Mouse (Mus musculus) layer of hippocampus, postnatal 25 days (tissue): ENCODE data around the gene Fam174b. TPM values are rescaled to one million over a fixed set of nuclear protein-coding genes. Genes with fewer than 3 reads are reported as not detected.

Experiments
- DNase-seq, 2 experiments: peaks; one replicate each; pipeline ENCODE4 v3.0.0; 2022; ENCODE audit warnings: mixed read lengths in 2 of 2, low spot score in 1 of 2; ENCODE audit errors: extremely low spot score in 1 of 2
- total RNA-seq, 2 experiments: library from RNA; stranded (reverse); gene quantifications; 2 replicates each; pipeline ENCODE4 v1.2.3; 2021

The Fam174b gene
- 10 to 100 TPM; 29.2 to 29.6 TPM for total RNA-seq

DNA sequence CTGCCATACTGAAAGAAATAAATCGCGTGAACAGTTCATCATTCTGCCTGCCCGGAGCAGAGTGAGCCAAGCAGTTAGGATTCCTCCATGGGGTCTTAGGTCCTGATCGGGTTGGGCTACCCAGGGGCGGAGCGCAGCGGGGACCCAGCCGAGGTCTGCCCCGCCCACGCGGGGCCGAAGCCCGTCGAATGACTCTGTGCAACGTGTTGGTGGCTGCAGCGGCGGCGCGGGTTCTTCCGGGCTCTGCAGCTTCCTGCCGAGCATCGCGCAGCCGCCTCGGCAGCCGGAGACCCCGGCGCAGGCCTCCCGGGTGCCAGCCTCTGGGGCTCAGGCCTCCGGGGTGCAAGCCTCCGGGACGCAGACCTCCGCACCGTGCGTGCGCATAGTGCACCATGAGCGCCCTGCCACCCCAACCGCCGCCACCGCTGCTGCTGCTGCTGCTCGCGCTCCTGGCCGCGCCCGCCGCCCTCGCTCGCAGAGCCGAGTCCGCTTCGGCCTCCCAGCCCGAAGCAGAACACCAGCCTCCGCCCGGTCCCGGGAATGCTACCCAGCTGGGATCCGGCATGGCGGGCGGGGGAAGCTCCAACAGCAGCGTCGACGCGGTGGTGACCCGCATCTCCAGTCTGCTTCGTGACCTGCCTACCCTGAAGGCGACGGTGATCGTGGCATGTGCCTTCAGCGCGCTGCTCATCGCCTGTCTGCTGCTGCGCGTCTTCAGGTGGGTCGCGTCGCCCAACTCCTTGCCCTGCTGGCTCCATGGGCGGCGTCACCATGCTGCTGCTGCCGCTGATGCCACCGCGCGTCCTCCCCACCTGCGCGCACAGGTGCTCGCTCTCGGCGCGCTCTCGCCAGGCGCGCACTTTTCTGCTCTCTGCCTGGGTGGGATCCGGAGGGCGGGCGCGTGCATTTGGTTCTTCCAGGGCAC lies at the start of gene Fam174b:
Gene Fam174b, plus strand, starts transcription at position 192 of the 925 bp plus-strand sequence.
- peak; percentile 42 to 59 for DNase-seq

DNA sequence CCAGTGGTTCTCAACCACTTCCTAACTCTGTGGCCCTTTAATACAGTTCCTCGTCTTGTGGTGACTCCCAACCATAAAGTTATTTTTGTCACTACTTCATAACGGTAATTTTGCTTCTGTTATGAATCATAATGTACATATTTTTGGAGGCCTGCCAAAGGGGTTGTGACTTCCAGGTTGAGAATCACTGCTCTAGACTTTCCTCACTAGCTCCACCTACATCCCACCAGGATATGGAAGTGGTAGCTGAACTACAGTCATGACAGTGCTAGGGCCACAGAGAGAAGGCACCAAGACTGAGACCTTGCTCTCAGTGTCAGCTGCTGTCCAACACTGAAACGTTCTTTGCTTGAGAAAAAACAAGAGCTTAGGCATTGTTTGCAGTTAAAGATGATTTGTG lies 43.0 kb upstream of the Fam174b start:
- no peak for DNase-seq

DNA sequence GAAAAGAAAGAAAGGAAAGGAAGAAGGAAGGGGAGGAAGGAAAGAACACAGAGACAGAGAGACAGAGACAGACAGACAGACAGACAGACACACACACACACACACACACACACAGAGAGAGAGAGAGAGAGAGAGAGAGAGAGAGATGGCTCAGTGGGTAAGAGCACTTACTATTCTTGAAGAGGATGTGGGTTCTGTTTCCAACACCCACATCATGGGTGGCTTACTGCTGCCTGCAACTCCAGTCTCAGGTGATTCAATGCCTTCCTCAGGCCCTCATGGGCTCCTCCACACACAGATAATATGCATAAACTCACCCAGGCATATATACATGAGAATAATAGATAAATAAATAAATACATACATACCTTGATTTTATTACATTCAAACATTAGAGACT lies 35.8 kb upstream of the Fam174b start:
- DNase-seq = no peak

DNA sequence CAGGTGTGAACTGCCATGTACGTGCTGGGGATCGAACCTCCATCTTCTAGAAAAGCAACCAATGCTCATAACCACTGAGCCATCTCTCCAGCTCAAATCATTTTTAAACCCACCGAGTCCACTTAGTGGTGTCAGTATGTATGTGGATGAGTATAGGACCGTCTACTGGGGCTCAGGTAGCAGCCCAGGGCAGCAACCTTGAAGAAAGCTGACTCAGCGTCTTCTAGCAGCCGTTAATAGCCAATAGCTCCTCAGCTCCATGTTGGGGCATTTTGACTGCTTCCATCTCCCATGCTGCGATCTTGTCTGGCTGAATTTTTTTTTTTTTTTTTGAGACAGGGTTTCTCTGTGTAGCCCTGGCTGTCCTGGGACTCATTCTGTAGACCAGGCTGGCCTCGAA lies 26.6 kb upstream of the Fam174b start:
- DNase-seq = no peak

DNA sequence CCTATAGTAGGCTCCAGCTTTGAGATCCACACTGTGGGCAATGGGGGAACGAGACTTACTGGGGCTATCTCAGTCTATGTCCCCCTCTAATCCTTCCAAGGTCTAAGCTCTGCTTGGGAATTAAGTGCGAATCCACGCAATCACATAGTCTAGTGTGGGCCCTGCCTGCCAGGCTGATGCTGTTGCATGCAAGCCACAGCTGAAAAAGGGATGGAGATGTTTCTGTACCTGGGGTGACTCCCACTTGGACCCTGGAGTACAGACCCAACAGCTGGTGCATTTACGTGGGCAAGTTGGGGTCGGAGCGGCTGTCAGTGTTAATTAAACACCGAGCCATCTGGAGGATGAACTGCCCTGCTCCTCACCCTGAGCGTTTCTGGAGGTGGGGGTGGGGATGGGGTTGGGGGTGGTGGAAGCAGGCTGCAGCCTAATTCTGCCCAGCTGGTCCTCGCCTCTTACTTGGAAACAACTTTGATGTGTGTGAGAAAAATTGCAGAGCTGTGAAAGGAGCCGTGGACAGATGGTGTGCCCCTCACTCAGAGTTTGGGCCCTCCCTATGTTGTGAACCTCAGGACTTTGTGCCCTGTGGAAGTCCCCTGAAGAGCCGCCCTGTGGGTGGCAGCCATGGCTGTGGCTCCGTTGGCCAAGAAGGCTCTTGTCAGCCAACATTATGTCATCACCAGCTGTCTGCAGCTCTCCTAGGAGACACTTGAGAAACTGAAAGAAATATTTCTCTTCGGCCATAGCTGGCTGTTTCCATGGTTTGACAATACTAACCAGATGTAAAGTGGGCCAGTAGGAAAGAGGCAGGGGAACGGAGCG lies 24.0 kb upstream of the Fam174b start:
- DNase-seq = no peak

DNA sequence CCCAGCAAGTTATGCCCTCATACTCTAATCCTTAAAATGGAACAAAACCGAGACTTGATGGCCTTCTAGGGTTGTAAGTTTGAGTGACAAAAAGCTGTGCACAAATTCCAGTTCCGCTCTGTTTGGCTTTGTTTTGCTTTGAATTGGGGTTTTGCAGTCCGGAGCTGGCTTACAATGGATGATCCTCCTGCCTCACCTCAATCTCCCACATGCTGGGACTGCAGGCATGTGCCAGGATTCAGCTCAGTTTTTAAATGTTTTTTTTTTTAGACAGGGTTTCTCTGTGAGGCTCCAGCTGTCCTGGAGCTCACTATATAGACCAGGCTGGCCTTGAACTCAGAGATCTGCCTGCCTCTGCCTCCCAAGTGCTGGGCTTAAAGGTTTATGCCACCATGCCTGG lies 23.3 kb upstream of the Fam174b start:
- no peak for DNase-seq

DNA sequence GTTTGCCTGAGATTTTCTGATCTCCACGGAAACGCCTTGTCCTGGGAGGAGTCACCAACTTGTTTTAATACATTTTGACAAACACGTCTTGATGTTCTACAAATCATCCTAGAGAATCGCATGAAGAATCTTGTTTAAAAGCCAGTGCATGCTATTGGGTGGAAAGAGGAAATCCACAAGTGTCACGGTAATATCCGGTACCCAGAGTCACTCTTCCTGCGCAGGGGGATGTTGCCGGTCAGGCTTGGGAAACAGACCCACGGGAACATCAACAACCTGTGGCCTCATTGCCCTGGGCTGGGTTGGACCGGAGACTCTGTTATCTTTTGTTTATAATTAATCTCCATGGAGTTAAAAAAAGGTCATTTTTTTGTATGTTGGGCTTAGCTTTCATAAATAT lies 22.1 kb upstream of the Fam174b start:
- no peak for DNase-seq

DNA sequence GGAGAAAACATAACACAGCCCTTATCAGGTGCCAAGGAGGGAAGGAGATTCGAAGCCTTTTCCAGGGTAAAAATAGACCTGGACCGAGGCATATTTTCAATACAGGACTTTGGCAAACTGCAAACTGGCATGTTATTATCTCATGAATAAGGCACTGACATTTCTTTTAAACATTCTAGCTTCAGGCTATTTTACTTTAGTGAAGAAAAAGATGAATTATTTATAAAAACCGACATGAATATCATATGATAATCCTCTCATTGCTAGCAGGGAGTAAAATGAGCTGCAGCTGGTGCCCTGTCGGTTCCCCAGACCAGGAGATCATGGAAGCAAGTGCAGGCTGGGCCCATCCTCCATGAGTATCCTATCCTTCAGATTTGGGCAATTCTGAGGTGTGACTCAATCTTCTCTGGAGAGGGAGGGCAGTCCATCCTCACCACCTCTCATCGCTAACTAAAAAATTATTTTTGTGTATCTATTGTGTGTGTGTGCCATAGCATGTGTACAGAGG lies 21.6 kb upstream of the Fam174b start:
- DNase-seq = no peak

DNA sequence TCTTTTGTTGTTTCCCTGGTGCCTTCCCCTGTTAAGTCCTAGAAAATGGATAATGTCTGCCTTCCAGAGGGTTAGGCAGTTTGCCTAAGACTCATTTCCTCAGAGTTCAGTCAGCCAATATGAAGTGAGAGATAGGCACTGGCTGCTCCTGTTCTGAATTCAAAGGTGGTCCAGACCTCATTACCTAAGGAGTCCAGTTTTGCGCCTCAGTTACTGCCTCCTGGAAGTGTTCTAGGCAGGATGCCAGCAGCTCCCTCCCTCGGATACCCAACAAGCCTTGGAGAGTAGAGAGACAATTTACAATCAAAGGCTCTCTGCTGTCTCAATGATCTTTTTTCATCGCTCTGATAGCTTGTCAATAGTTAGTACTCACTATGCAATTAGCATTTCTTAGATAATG lies 19.1 kb upstream of the Fam174b start:
- DNase-seq = peak in 1 of 2 experiments; percentile 17

DNA sequence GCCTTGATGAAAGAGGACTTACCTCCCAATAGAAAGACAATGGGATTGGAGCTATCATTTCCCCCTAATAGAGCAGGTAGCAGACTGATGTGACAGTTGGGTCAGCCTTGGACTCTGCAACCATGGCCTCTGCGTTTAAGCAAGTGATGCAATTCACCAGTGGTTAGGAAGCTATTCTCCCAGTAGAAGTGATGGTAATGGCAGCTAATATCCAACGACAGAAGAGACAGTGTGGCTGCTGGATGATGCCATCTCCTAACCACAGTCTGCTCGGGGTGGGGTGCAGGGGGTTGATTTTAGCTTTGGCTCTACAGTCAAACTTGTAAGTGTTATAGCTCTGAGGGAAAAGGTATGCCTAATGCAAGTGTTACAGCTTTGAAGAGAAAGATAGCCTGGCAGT lies 18.3 kb upstream of the Fam174b start:
- no peak for DNase-seq

DNA sequence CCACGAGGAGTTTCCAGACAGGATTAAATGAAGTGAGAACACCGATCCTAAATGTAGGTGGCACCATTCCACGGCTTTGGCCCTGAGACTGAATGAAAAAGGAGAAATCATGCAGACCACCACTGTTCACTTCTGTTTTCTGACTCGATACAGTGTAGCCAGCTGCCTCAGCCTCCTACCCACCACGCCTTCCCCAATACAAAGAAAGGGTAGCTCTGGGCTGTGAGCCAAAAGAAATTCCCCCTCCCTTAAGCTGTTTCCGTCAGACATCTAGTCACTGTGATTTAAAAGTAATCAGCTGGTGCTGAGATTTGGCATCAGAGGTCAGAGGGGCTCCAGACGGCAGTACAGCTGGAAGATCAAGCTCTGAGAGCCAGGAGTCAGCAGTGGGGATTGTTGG lies 10.2 kb upstream of the Fam174b start:
- no peak for DNase-seq

DNA sequence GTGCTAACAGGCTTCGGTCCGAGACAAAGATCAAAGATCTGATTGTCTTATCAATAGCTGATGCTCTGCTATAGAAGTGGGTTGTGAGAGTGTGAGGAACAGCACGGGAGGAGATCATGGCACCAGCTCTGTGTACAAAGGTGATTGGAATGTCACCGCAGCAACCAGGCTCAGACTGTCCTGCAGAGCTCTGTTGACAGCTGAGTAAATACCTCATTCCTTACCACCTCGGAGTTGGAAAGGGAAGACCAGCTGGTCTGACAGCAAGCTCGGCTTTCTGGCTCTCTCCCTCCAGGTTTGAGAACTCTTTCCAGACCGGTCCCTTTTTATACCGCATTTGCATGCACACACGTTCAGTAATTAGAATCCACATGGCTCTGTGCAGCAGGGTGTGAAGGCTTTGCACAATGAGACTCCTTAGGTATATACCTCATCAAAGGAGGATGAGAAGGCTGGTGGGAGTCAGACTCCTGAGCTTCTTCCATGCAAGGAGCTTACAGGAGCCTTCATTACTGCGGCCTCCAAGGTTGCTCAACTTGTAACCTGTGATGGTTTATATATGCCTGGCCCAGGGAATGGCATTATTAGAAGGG lies 9.6 kb upstream of the Fam174b start:
- no peak for DNase-seq

DNA sequence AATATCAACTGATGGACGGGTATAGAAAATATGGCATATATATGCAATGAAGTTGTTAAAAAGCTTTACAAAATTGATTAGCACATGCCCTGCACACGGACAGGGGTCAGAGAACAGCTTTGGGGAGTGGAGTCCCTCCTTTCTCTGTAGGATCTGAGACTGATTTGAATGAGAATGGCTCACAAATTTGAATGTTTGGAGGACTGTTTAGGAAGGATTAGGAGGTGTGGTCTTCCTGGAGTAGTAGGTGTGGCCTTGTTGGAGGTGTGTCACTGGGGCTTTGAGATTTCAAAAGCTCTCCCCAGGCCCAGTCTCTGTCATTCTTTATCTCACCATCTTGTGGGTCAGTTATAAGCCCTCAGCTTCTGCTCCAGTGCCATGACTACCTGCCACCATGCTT lies 4.1 kb upstream of the Fam174b start:
- no peak for DNase-seq

DNA sequence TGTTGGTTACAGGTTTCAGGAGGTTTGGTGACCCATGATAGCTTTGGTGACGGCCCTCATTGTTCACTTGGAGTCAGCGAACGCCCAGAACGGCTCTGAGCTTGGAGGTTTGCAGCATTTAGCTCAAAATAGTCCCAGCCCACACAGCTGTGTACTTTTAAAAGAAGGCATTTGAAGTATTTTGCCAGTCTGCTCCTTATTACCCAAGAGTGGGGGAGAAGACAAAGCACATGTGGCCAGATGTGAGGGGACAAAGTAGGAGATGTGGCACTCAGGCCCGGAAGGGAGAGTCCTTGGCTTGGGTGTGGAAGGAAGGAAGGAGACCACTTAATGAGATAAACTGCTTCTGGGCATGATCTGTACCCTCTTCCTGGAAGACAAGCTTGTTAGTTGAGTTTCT lies 1.3 kb downstream of the Fam174b start:
- DNase-seq = no peak

DNA sequence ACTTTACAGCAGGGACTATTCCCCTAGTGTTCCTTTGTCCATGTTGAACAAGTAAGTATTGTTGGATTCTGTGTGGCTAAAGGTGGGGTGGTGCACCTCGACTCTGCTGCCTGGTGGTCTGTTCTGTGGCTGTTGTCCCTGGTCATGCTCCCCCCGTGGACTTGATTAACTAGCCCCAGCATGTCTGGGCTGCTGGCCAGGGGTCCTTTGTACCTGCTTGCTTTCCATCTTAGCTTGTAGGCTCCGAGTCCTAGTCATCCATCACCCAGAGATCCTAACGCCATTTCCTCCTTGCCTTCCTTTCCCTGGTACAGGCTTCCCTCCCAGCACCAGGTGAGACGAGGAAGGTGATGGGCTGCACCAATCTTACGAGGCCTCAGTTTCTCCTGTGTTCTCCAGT lies 1.7 kb downstream of the Fam174b start:
- no peak for DNase-seq

DNA sequence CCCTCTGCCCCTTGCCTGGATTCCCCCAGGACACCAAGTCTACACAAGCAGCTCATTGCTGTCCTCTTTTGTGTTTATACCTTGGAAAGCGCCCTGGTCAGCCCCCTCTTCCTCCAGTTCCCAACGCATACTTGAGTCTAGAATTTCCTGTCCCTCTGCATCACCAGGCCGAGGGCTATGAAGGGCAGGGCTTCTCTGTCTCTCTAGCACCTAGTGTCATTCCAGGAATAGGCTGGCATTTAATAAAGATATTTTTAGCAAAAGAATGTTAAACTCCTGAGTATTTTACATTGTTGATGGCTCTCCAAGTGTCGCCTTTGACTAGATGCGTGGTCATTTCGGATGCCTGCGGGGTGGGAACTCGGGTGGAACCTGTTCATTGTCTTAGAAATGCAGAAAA lies 3.0 kb downstream of the Fam174b start:
- no peak for DNase-seq

DNA sequence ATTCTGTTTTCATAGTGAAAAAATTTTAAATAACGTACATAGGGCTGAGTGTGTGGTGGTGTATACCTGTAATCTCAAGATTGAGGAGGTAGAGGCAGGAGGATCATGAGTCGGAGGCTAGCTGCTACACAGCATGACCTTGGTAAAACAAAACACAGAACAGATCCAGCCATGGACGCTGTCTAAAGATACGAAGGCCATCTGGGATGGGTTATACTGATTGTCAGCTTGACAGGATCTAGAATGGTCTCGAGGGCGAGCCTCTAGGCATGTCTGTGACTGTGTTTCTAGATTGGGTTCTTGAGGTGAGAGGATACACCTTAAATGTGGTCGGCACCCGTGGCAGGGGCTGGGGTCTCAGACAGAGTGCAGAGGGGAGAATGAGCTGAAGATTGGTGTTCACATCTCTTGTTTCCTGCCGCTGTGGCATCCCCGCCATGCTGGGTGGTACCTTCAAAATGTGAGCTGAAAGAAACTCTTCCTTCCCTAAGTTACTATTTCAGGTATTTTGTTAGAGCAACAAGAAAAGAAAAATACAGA lies 3.8 kb downstream of the Fam174b start:
- no peak for DNase-seq

DNA sequence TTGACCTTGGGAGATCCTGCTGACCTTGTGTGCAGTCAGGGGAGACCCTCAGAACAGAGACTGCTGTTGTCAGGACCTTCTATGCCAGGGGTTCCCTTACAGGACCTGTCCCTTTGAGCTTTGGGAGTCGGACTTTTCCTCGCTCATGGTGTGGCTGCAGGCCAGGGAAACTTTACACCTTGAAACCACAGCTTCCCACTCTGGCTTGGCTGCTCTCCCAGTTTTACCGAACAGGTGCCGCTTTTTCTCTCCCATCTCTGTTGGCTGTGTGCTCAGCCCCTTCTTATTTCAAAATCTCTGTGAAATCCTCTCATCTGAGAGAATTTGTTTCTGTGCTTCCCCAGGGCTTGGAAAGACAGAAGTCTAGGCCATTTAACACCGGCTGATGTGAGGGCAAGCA lies 5.8 kb downstream of the Fam174b start:
- no peak for DNase-seq

DNA sequence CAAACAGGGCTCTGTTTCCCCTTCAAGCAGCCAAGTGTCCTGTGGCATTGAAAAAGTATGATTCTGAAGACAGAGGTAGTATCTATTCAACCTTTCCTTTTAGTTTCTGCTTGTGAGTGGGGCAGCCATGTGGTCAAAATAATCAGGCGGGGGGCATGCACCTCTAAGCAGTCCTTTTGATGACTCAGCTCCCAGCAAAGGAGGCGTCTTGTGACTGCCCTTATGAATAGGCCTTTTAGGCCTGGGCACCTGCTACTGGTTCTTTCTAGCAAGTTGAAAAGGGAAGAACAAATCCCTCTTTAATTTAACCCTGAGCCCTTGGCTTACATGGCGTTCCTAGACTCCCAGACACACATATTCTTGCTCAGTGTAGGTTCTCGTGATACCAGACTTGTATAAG lies 6.7 kb downstream of the Fam174b start:
- DNase-seq = no peak

DNA sequence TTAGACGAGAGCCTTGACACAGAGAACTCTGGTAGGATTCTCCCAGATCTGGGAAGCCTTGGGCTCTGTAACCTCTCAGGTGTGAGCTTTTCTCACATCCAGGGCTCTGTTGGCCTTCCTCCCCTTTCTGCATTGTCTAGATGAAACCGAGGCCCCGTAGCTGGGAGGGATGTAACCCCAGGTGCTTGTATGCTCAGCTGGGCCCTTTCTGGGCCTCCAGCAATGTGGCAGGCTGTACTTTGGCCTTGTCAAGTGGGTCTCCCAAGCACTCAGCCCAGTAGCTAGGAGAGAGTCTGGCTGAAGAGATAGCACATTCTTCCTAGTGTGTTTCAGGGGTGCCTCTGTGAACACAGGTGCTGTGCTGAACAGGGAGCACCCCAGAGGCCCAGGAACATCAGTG lies 7.4 kb downstream of the Fam174b start:
- DNase-seq = no peak
